Mouse (Mus musculus): ENCODE measurements at regions not wholly inside any gene's neighbourhood (a gene's known extent, or its start where the extent isn't known, plus 50 kb on each side); places are given as distances from the start of the nearest gene placed in this dataset.

DNA sequence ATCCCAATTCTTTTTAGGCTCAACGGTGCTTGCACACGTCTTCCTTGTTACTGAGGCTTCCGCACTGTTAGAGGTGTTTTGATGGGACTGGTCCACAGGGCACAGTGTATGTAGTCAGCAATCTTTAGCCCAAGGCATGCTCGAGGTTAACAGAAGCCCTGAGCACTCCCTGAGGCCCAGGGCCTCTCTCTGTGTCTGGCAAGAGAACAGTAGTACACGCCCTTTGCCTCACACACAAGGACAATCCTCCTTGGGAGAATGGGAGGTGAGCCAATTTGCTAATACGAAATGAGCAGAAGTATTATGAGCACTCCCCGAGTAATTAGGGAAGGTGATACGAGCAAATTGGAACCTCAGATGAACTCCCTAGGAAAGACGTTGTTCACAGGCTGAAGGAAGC lies 136.5 kb upstream of the Arglu1 start:
- no peak for DNase-seq

DNA sequence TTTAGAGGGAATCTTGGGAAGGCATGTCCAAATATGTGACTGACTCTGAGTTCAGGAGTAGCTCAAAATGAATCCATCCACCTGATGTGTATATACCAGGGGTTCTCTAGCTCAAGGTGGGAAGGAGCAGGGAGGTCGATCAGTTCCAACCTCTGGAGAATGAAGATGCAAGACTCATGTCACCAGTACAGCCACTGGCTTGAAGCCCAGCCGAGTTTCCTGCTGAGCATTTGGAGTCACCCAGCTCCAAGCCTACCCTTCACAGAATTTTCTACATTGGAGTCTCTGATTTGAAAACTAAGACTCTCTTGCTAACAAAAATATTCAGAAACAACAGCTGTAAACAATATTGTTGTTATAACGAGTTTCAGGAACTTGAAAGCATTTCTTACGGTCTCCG lies 134.6 kb upstream of the Arglu1 start:
- DNase-seq, result peak; percentile 54

DNA sequence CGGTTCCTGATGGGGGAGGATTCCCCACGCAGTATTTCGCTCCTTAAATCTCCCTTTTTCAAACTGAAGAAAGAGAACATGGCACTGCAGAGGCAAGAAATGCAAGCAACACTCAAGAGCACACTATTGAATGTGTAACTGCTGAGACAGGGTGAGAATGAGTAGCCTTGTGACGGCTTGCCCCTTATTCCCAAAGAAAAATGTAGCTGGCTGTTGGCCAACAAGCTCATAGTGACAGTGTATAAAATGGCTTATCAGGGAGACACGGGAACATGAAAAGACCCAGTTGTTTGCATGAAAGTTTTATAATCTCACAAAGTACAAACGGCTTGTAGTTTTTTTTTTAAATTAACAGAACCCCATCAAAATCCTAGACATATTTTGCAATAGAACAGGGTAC lies 130.8 kb upstream of the Arglu1 start:
- DNase-seq, result no peak

DNA sequence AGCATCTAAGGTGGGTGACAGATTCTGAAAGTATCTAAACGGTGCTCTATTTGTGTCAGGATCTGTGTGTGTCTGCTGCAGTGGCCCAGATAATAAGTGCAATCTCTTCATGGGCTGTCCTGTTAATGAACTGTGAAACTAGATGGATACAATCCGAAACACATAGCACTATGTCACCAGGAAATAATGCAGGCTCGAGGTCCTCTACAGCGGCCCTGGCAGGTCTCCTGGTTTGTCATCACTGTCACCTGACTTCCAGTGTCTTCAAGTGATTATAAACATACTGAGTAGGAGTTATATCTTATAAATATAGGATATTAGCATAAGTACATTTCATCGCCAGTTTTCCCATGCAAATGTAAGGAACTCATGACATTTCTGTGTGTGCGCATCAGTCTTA lies 130.3 kb upstream of the Arglu1 start:
- no peak for DNase-seq

DNA sequence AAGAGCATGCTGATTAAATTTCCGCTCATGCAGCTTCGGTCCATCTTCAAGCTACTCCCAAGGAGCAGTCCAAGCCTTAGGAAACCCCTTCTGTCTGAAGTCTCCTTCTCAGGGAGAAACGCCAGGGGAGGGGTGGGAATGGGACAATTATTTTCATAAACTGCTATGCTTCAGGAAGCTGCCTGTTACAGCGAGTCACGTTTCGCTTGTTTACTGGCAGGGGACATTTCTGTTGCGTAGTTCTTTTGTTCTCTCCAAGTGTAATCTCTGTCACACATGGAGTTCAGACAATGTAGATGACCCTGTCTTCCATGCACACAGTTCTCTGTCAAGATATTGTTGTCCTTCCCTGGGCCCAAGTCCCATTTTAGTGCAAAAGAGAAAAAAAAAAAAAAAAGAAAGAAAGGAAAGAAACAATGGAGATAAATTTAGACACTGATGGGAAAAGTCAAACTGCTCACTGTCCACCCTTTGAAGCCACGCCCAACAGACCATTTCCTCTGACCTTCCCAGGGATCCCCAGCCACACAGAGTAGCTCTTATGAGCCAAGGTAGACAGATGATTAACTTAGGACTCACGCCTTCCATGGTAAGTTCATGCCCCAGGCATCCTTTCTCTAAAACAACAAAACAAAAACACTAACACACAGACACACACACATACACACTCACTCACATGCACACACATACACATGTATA lies 129.1 kb upstream of the Arglu1 start:
- DNase-seq, result peak; percentile 59

DNA sequence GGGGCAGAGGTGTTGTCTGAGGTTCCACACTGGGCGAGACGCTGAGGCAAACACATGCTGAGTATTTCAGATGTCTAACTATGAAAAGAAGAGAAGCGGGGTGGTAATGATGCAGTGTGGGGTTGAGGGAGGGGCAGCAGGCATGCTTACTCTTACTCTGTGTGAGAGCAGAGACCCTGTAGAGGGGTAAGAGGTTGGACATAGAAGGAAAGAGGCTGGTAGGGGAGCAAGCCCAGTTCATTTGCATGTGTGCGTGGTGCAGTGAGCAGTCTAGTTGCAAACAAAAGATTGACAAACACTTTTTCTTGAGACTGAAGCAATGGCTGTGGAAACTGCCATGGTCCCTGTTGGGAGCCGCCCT lies 122.5 kb upstream of the Arglu1 start:
- DNase-seq, result no peak

DNA sequence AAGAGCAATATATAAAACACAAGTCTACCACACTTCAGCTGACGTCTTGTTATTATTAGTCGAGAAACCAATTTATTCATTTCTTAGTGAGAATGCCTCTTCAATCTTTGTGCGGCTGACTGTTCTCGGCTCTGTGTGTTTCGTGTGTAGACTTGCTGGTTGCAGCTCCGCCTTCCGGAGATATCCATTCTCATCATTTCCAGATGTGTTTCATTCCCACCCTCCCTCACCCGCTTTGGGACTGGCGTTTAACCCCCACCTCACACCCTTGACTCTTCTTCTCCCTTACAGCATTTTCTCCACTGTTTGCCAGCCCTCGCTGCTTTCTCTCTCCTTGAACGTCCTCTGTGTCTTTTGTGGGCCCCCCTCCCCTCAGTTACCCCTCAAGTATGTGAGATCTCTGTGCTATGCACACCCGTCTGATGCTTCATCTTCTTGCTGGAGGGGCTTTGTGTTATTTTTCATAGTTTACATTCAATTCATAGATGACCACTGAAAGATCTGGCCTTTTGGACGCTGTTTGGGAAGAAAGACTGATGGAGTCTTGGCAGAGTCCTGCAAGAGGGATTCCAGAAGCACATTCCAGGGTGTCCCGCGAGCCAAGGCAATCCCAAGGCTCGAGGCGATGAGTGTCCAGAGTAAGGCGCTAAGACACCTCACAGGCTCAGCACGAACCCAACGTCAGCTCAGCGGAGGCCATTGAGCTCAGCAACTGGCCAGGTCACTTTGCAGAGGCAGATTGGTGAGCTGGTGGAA lies 121.9 kb upstream of the Arglu1 start:
- peak; percentile 48 for DNase-seq

DNA sequence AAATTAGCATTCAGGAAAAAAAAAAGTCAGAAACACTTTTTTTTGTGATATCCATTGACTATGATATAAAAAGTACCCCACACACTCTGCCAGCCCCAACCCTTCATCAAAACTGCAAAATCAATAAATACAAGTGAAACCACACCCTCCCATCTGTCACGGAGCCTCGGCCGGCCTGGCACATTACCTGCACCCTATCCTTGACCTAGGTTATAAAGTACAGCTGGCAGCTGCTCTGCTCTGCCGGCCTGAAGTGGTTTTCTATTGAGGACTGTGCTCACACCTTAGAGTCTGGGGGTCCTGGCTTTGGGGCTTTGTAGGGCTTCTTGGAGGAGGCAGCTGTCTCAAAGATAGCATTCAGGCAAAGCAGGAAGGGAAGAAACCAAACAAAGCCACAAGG lies 120.6 kb upstream of the Arglu1 start:
- DNase-seq, result peak; percentile 16

DNA sequence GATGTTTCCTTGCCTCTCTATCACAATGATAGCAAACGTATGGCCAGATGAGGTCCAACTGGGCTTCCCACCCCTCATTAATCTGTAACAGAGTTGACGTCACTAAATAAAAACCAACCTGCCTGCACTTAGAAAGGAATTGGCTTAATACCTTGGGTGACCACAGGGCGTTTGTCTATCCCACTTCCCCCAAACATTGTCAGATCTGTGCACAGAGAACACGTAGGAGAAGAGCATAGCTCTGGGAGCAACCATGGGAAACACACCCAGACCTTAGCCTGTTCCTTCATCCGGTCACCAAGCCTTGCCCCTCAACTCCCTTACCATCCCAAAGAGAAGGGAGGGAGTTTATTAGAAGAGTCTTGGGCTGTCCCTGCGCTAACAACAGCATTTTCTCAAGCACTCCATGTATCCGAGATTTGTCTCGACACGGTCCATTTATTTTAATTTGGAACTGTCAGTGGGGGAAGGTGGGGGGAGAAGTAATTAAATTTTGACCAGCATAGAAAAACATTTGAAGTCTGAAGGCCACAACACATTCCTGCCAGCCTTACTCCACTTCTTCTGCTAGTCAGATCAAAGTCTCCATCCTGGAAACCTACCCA lies 119.6 kb upstream of the Arglu1 start:
- peak; percentile 40 for DNase-seq

DNA sequence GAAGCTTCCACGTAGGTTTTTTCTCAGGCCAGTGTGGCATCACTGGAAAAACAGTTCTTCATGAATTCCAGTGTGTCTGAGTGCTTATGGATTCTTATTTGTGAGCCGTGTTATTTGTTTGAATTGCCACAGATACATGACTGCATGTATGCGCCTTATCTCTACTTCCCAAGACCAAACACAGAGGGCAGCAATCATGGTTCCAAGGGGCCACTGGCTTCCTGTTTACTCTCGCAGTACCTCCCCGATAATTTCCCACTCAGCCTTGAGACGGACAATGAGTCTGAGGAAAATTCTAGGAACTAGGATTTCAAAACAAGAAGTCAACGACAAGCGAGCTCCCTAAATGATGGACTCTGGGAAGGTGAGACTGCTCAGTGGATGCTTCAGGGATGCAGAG lies 119.0 kb upstream of the Arglu1 start:
- no peak for DNase-seq

DNA sequence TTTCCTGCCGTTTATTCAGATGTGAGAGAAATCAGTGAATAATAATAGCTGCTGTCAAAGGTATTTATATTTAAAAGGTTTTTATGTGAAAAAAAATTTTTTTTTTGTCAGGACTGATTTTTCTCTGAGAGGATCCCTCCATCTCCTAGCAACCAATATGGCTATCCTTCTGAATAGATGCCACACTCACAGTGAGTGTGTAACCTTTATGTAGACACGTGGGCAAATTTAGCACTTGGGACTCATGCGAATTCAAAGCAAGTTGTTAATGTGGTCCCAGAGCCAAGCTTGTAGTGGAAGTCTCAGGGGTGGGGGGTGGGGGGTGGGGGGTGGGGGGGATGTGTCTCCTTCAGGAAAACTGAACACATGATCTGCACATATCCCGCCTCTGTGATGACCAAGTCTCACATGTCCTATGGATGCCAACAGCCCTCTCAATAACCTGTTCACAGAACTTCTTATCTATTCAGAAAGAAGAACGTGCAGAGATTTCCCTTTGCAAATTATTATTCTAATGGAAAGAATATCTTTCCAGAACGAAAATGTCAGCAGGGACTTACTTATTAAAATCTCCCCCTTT lies 112.5 kb upstream of the Arglu1 start:
- DNase-seq, result no peak

DNA sequence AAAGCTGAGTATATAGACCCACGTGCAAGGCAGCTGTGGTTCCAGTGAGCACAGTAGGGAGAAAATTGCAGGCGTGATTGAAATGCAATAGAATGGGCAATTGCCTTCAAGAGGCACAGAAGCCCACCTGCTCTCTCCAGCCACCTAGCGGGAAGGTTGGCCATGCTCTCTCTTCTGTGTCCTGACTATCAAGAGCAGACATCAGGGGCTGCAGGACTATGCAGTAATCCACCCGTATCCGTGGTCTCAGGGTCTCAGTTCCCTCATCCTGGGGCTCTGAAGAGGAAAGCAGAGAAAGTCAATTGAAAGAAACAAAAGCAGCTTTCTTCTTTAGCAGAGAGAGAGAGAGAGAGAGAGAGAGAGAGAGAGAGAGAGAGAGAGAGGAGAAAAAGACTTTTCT lies 112.0 kb upstream of the Arglu1 start:
- no peak for DNase-seq

DNA sequence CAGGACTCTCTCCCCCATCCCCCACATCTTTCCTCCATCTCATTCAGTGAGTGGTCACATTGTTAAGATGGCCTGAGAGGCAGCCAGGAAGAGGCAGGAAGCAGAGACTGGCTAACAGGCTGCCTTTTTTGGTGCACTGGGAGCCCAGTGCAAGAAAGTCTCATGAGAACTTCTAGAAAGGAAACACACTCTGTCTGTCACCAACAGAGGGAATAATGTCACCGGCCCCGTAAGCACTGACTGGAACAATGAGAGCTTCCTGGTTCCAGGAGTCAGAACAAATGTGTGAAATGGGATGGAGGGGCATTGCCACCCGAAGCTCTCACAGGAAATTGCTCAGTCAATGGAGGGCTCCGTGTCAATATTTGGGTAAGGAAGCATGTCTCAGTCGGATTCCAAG lies 111.3 kb upstream of the Arglu1 start:
- DNase-seq, result no peak

DNA sequence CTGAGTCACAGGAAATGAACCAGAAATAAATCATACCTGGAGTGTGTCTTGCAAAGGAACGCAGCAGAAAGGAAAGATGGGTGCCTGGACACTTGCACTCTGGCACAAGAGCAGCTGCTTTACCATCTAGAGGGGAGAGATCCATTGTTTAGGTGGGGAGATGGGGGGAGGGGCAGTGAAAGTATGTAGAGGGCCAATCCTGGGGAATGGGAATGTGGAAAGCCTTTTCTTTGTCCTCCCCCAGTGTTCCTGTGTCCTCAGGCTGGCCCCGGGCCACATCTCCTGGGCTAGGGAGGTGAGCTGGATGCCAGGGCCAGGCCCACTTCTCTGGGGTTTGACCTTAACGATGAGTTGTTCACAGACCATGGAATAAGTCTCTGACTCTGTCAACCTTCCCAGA lies 107.2 kb upstream of the Arglu1 start:
- peak; percentile 32 for DNase-seq

DNA sequence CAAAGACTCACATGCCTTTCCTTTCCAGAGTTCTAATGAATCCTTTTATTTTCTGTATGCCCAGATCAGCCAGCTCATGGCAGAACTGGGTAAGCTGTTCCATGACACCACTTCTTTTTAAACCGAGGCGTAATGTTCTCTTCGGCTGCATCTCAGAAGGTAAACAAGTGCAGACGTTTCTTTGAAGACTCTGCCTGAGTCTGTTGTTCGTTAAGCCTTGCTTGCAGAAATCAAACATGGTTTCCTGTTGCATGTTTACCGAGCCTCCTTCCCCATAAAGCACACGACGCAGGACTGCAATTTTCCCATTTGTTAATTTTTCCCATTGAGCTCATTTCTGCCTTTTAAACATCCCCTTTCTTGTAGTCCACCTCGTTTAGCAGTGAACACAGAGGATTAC lies 106.6 kb upstream of the Arglu1 start:
- DNase-seq, result no peak

DNA sequence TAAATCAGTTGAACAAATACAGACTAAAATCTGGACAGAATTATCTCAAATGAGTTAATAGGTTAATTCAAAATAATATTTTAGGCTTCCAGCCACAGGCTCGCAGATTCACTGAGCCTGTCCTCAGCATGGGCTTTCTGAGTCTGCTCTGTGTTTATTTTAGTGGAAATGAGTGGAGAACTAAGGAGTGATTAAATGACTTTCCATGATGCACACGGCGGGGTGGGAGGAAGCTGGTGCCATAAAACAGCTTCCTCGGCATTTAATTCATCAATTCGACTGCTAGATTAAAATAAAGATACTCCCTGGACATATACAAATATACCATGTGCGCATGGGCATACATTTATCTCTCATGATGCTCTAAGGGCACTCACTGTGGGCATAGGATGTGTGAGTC lies 104.4 kb upstream of the Arglu1 start:
- DNase-seq, result peak; percentile 51

DNA sequence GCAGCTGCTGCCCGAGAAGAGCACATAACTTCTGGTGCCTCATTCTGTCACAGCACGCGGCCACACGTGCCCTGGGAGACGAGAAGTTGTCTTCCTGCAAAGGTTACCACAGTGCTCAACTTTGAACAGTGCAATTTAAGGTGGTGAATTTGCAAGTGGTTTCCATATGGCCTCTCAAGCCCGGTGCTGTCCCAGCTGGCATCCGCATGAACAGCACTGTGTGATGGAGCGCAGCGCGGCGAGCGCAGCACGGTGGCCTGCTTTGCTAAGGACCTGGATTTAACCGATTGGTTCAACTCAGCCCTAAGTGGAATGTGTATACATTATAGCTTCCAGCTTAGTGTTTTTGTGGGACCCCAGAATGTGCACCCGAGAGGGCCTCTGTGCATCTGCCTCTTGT lies 89.6 kb upstream of the Arglu1 start:
- no peak for DNase-seq

DNA sequence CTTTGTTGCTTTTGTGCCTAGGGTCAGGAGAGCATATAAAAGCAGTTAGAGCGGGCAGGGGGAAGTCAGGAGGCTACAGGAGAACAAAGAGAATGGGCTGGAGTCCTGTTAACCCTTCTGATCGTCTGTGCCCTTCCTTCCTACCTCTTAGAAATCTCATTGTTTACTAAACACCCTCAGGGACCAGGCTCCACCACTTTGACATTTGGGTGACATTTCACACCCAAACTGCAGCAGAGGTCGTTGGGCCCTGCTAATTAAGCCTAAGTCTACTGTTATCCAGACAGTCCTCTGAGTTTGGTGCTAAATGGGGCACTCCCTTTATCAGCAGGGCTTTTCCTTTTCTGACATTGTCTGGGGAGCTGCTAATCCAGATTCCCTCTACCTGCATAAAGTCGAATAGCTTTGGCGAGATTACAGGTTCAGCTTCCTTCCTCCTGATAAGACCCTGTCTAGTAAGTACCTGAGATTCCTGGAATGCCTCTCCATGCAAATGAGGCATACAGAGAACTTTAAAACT lies 84.2 kb upstream of the Arglu1 start:
- no peak for DNase-seq

DNA sequence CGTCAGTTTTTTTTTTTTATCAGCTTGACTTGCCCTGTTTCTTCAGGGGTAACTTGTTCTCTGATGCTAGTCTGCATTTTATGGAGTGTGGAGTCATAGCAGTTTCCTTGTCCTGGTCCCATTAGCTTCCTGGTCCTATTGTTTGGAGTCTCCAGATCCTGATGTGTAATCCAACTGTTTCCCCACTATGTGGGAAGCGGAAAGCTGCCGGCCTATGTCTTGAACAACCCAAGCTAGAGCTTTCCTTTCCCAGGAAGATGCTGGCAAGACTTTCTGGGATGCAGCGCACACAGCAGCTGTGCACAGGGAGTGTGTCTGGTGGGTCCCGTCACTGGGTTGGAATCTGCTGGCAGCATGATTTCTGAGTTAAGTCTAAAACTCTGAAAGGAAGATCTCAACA lies 82.1 kb upstream of the Arglu1 start:
- peak; percentile 26 for DNase-seq

DNA sequence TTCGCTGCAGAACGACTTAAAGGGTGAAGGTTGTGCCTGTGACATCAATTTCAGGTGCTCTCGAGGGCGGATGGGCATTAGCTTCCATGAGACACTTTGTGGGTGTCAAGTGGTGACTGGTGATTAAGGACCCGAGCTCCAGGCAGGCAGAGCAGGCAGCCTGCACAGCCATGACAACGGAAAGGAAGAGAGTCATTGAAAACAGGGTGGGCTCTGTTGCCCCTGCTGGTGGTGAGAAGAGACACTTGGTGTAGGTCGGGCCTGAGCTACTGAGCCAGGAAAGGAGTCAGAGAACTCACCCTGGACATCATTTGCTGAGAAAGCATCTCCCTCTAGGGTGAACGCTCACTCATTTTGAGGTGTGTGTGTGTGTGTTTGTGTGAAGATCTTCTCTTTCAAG lies 80.1 kb upstream of the Arglu1 start:
- no peak for DNase-seq

DNA sequence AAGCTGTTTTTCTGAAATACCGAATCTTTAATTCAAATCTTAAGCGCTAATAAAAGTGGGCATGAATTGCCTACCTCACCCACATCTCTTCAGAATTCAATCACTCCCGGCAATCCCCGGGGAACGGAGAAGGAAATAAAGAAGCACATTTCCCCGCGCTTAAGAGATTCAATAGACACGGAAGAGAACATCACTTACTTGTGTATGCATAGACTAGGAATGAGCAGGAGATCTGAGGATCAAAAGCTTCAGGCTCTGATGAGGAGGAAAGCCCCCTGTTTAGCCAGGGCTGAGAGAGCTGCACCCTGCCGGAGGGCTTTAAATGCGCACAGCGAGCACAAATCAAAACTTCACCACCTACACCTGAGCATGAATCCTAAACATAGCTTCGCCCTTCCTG lies 72.0 kb upstream of the Arglu1 start:
- no peak for DNase-seq

DNA sequence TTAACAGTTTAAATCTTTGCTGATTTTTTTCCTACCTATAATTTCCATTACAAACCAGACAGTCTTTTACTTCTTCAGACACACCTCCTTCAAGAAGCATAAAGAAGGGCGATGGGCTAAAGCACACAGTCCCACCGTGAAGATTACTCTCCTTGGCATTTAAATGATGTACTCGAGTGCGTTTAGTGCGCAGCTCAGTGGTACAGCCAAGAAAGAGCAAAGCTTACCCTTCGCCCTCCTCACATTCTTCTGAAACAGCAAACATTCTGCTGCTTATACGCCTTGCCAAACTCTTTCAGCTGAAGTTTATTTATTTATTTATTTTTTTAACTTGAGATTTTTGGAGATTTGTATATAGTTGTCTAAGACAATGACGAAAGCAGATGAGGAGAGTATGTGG lies 68.0 kb upstream of the Arglu1 start:
- DNase-seq, result no peak

DNA sequence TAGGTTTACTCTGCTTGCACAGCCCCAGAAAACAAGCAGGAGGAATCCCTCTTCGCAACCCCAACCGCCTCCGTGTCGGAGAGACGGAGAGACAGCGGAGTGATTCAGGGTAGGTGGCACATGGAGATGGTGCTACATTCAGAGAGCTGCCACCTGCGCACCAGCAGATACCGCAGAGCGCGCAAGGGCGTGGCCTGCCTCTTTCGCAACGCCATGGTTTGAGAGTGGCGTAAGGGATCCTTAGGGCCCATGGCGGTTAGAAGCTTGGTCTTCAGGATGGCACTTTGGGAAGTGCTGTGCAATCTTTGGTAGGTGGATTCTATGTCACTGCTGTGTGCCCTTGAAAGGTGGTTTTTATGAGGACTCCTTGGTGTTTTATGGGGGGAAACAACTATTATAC lies 60.9 kb upstream of the Arglu1 start:
- no peak for DNase-seq

DNA sequence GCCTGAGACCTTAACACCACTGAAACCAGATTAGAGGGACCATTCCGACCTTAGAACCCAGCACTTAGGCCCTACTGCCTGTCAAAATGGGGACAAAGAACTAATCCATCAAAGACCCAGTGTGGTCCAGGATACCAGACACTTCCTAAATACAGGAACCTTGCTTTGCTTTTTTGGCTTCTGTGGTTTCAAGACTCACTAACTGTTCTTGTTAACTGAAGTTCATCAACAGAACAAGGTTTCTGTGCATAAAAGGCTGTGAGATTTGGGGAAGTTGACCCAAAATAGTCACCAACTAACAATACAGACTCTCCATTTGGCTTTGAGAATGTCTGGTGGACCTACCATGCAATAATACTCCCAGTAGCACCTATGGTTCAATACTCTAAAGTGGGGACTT lies 56.4 kb upstream of the Arglu1 start:
- DNase-seq, result no peak
